Comparison of ENCODE assay signal across 8 mouse cellular contexts in genomic region chr6:49218275-49218802, GRCm38 (mm10). TPM values are rescaled to one million over a fixed set of nuclear protein-coding genes. Genes with fewer than 3 reads are reported as not detected.
DNase-seq lines count a peak whose midpoint lies in the region; ATAC-seq and TF ChIP-seq lines count a peak whose summit lies in the region.

No protein-coding gene starts in this region.

- H3K27ac ChIP-seq in hindbrain, embryonic 10.5 days = peak overlapping the region; percentile 100
- no peak overlapping the region for H3K27ac ChIP-seq in midbrain, embryonic 12.5 days (replicated peaks)
- no peak overlapping the region for H3K27ac ChIP-seq in left cerebral cortex, adult 2 months

- H3K9me3 ChIP-seq in hindbrain, embryonic 10.5 days = no peaks in the 10 kb centered on the region
- H3K9me3 ChIP-seq in midbrain, embryonic 12.5 days = no peaks in the 10 kb centered on the region

- TF ChIP-seq CTCF in lung, adult 2 months (IDR thresholded peaks at IDR 0.05; ENCODE audit: insufficient read depth, low read length) = no peak
- TF ChIP-seq CTCF in left cerebral cortex, adult 2 months (IDR thresholded peaks at IDR 0.05) = no peak

- no peak for ATAC-seq in midbrain, embryonic 12.5 days (ENCODE audit: low FRiP score, low read depth)
- no peak for ATAC-seq in frontal cortex, adult (ENCODE audit: low TSS enrichment)

- peaks cover 10% of the 10 kb centered on the region for H3K4me1 ChIP-seq in lung, adult 2 months (ENCODE audit: control insufficient read depth, insufficient read depth, low read length)
- peaks cover 23% of the 10 kb centered on the region for H3K4me1 ChIP-seq in hindbrain, embryonic 10.5 days (replicated peaks)
- H3K4me1 ChIP-seq in midbrain, embryonic 12.5 days = peaks cover 4% of the 10 kb centered on the region; the same call in 1 of the 2 replicates

- peak; percentile 20 for DNase-seq in lung, adult 2 months
- no peak for DNase-seq in lung, postnatal 10 days
- peak; percentile 63 for DNase-seq in c-Kit-positive CD71-positive TER-119-positive erythroid progenitor cells, embryonic 14.5 days (ENCODE audit: low spot score)
- no peak for DNase-seq in hindbrain, embryonic 10.5 days (ENCODE audit: low spot score)
- DNase-seq in layer of hippocampus, adult 8-10 months (ENCODE audit: low spot score in 2 of 2) = no peak
- DNase-seq in left cerebral cortex, adult 2 months (ENCODE audit: extremely low spot score in 1 of 2, low spot score in 2 of 2) = no peak

- TF ChIP-seq POLR2A in lung, adult 2 months (IDR thresholded peaks at IDR 0.05; ENCODE audit: borderline replicate concordance, extremely low read depth, low read depth, low read length) = no peak

- peak overlapping the region; percentile 67 for H3K4me2 ChIP-seq in midbrain, embryonic 12.5 days (replicated peaks)

- no peak overlapping the region for H3K4me3 ChIP-seq in lung, adult 2 months (replicated peaks; ENCODE audit: extremely low read depth, low read depth, low read length)
- H3K4me3 ChIP-seq in hindbrain, embryonic 10.5 days = peak overlapping the region; percentile 100
- peak overlapping the region; percentile 53 for H3K4me3 ChIP-seq in midbrain, embryonic 12.5 days
- H3K4me3 ChIP-seq in left cerebral cortex, adult 2 months = no peak overlapping the region

- peak overlapping the region; percentile 51; the same call in 1 of the 2 replicates for H3K9ac ChIP-seq in midbrain, embryonic 12.5 days (replicated peaks)

- 1% methylated on average over 31 of the region's 31 CpGs for WGBS in lung, adult 2 months
- WGBS in hindbrain, embryonic 10.5 days = 0% methylated on average over 31 of the region's 31 CpGs
- under 1% methylated on average over 31 of the region's 31 CpGs for WGBS in midbrain, embryonic 12.5 days

- H3K27me3 ChIP-seq in hindbrain, embryonic 10.5 days (ENCODE audit: insufficient read depth, poor library complexity, severe bottlenecking) = no peaks in the 10 kb centered on the region
- H3K27me3 ChIP-seq in midbrain, embryonic 12.5 days = no peaks in the 10 kb centered on the region

- no peaks in the 10 kb centered on the region for H3K36me3 ChIP-seq in hindbrain, embryonic 10.5 days
- no peaks in the 10 kb centered on the region for H3K36me3 ChIP-seq in midbrain, embryonic 12.5 days

- intact Hi-C loops in left cerebral cortex, adult 2 months (cut with DNase I) = no loop called here

RNA-seq across cellular contexts. Expression of gene Igf2bp3, which starts 3.6 kb away (rescaled TPM):
- polyA plus RNA-seq in lung, adult 2 months (2012; rRNA removed) = 0.03 and 0.07 TPM in 2 replicates
- 127 and 143 TPM in 2 replicates for polyA plus RNA-seq in hindbrain, embryonic 10.5 days (2016; fragmentation: Nextera tagmentation; extraction: Ambion mirVana)
- polyA plus RNA-seq in midbrain, embryonic 12.5 days (2016; fragmentation: Nextera tagmentation; extraction: Ambion mirVana) = 114 and 122 TPM in 2 replicates
- not detected for total RNA-seq in layer of hippocampus, adult 8-10 months (2022)
- total RNA-seq in left cerebral cortex, adult 2 months (2021) = under 1 TPM in 1 of 2 experiments, not detected in 1; 0.35 TPM

RNA-seq across cellular contexts. Expression of gene Tra2a, which starts 45.5 kb away (rescaled TPM):
- 30.8 and 41.0 TPM in 2 replicates for polyA plus RNA-seq in lung, adult 2 months (2012; rRNA removed)
- 122 and 128 TPM in 2 replicates for polyA plus RNA-seq in hindbrain, embryonic 10.5 days (2016; fragmentation: Nextera tagmentation; extraction: Ambion mirVana)
- 160 and 162 TPM in 2 replicates for polyA plus RNA-seq in midbrain, embryonic 12.5 days (2016; fragmentation: Nextera tagmentation; extraction: Ambion mirVana)
- 100 to 1,000 TPM in 1 of 4 experiments, 10 to 100 TPM in 3; 54.1 to 108 (median 82.0) TPM for total RNA-seq in layer of hippocampus, adult 8-10 months (2022)
- total RNA-seq in left cerebral cortex, adult 2 months (2021) = 10 to 100 TPM; 75.5 to 90.0 TPM

Comparison
In these comparisons a context has a peak if more than half of its experiments do, and no peak if none do; other contexts are left out.
1. DNase-seq: peak in lung, adult 2 months (single experiment) and c-Kit-positive CD71-positive TER-119-positive erythroid progenitor cells, embryonic 14.5 days (single experiment); none in lung, postnatal 10 days (single experiment), hindbrain, embryonic 10.5 days (single experiment), layer of hippocampus, adult 8-10 months (0 of 2) and left cerebral cortex, adult 2 months (0 of 2).
2. H3K4me3 ChIP-seq: peak in hindbrain, embryonic 10.5 days (single experiment) and midbrain, embryonic 12.5 days (single experiment); none in lung, adult 2 months (single experiment) and left cerebral cortex, adult 2 months (single experiment).
3. RNA of gene Igf2bp3, which starts 3.6 kb away (polyA plus RNA-seq): 127 to 143 TPM in hindbrain, embryonic 10.5 days and 114 to 122 TPM in midbrain, embryonic 12.5 days; 0.03 to 0.07 TPM in lung, adult 2 months; every median in the first group is over 100 times any median in the second.